Mouse (Mus musculus): ENCODE measurements around the gene Csnk1d. TPM values are rescaled to one million over a fixed set of nuclear protein-coding genes. Genes with fewer than 3 reads are reported as not detected.

The Csnk1d gene
- total RNA-seq, 2 experiments from 2014 or later: 67.8 to 77.3 TPM

Other genes with a start within 250 kb of the Csnk1d start
- 10 to 100 TPM; 13.3 to 15.9 TPM for gene Hmga1b, start 228.5 kb downstream of the Csnk1d start, total RNA-seq (2021)
- 1 to 10 TPM; 6.3 to 7.7 TPM for gene Rfng, start 207.1 kb downstream of the Csnk1d start, total RNA-seq (2021)
- gene Gps1, start 207.1 kb downstream of the Csnk1d start, total RNA-seq (2021): 10 to 100 TPM; 57.3 to 61.5 TPM
- gene Dus1l, start 194.9 kb downstream of the Csnk1d start, total RNA-seq (2021): 10 to 100 TPM; 29.9 to 34.0 TPM
- gene Fasn, start 166.8 kb downstream of the Csnk1d start, total RNA-seq (2021): 10 to 100 TPM; 21.8 to 26.4 TPM
- 1 to 10 TPM; 2.5 to 4.8 TPM for gene Ccdc57, start 58.5 kb downstream of the Csnk1d start, total RNA-seq (2021)
- 100 to 1,000 TPM; 193 to 232 TPM for gene Slc16a3, start 42.9 kb downstream of the Csnk1d start, total RNA-seq (2021)
- not detected for gene Cd7, start 48.1 kb upstream of the Csnk1d start, total RNA-seq (2021)
- gene Sectm1b, start 72.2 kb upstream of the Csnk1d start, total RNA-seq (2021): not detected
- under 1 TPM in 1 of 2 experiments, not detected in 1; 0.14 TPM for gene Sectm1a, start 89.9 kb upstream of the Csnk1d start, total RNA-seq (2021)
- gene Tex19.2, start 127.3 kb upstream of the Csnk1d start, total RNA-seq (2021): not detected
- gene Tex19.1, start 154.8 kb upstream of the Csnk1d start, total RNA-seq (2021): under 1 TPM in 1 of 2 experiments, not detected in 1; 0.14 TPM
- gene Uts2r, start 168.9 kb upstream of the Csnk1d start, total RNA-seq (2021): 1 to 10 TPM; 2.2 to 3.2 TPM
- 10 to 100 TPM in 1 of 2 experiments, 1 to 10 TPM in 1; 8.6 to 10.3 TPM for gene Hexdc, start 213.1 kb upstream of the Csnk1d start, total RNA-seq (2021)
- 10 to 100 TPM; 13.2 to 13.5 TPM for gene Ogfod3, start 213.4 kb upstream of the Csnk1d start, total RNA-seq (2021)
- 1 to 10 TPM; 6.3 to 7.2 TPM for gene Cybc1, start 238.0 kb upstream of the Csnk1d start, total RNA-seq (2021)
- gene Narf, start 245.9 kb upstream of the Csnk1d start, total RNA-seq (2021): 10 to 100 TPM; 36.5 to 41.6 TPM

Data from gastrocnemius, postnatal 10 days (tissue).